Mouse (Mus musculus): Measurements from ENCODE around the gene Xlr4c.
"Not testable (repeated sequence)": the region's sequence is repeated elsewhere in the genome, so short reads cannot be mapped to it uniquely, and the experiment has no call there.

Xlr4c gene

GRCm38 (mm10) chrX:73242821-73243325, at the start of gene Xlr4c:
Xlr4c (minus strand) TSS chrX:73243130.
- DNase-seq (ENCODE audit: low spot score) = not testable (repeated sequence)

DNA sequence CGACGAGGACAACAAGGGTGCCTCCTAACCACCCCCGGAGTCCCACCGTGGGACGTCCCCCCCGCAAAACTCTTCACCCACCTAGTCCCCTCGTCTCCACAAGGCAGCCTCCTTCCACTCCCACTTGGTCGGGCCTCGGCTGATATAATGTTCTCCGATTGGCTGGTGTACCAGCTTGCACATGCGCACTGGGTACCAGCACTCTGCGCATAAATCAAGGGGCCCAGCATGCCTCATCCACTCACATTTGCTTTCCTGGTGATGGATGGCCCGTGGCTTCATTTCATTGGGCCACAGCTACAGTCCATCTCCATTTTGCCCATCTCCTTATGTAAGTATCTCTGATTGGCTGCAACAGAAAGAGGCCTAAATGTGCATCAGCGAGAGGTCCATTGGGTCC, 22.3 kb upstream of the Xlr4c start, which contains the start of gene Xlr3c:
Gene Xlr3c (minus strand): TSS at position 121 of the 400 bp plus-strand sequence.
- not testable (repeated sequence) for DNase-seq (ENCODE audit: low spot score)

GRCm38 (mm10) chrX:73262428-73262827, 19.5 kb upstream of the Xlr4c start:
- not testable (repeated sequence) for DNase-seq (ENCODE audit: low spot score)

DNA sequence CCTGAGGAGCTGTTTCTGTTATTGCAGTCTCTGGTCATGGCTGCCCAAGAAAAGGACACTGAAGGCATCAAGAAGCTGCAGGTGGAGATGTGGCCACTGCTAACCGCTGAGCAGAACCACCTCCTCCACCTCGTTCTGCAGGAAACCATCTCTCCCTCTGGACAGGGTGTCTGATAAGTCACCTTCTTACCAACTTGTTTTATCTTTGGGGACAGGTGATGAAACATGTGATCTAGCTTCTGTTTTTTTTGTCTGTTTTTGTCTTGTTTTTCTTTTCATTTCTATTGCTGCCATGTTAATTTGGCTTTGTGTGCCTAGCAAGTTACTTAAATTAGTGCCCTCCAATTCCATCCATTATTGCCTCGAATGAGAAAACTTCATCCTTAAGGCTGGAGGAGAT, 13.6 kb downstream of the Xlr4c start:
- peak; percentile 4 for DNase-seq (ENCODE audit: low spot score)

GRCm38 (mm10) chrX:73228606-73229214, 14.2 kb downstream of the Xlr4c start:
- DNase-seq (ENCODE audit: low spot score) = peak; percentile 10

DNA sequence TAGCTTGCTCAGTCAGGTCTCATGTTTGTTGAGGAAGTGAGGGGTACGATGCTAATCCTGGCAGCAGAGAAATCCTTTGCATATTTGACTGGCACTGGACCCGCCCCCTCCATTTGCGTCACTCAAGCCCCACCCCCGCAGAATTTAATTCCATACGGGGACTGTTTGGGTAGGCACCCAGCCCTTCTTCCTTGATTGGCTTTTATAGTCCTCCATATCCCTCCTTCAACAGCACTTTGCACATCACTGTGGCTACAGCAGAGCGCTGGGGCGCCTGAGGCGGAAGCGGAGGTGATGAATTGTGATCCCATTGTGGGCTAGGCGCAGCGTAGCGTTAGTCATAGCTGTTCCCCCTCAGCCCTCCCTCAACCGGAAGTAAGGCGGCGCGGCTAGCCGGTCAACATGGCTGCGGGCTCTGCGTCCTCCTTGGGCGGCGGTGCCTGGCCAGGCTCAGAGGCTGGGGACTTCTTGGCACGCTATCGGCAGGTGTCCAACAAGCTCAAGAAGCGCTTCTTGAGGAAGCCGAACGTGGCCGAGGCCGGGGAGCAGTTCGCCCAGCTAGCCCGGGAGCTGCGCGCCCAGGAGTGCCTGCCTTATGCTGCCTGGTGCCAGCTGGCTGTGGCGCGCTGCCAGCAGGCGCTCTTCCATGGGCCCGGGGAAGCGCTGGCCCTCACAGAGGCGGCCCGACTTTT, 14.9 kb downstream of the Xlr4c start, which contains the start of gene F8a:
Gene F8a (plus strand): TSS at position 378 of the 692 bp plus-strand sequence.
- DNase-seq (ENCODE audit: low spot score) = peak; percentile 59

DNA sequence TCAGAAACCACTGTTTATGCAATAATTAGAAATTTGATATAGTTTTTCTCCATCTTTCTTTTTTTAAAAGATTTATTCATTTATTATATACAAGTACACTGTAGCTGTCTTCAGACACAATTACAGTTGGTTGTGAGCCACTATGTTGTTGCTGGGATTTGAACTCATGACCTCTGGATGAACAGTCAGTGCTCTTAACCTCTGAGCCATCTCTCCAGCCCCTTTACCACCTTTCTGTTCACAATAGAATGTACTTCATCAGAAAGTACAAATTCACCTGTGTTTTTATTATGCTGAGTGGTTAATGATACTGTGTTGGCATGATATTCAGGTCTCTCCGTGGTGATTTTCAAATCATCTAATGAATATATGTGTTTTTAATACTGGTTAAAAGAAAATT, 17.6 kb downstream of the Xlr4c start:
- DNase-seq (ENCODE audit: low spot score) = no peak

DNA sequence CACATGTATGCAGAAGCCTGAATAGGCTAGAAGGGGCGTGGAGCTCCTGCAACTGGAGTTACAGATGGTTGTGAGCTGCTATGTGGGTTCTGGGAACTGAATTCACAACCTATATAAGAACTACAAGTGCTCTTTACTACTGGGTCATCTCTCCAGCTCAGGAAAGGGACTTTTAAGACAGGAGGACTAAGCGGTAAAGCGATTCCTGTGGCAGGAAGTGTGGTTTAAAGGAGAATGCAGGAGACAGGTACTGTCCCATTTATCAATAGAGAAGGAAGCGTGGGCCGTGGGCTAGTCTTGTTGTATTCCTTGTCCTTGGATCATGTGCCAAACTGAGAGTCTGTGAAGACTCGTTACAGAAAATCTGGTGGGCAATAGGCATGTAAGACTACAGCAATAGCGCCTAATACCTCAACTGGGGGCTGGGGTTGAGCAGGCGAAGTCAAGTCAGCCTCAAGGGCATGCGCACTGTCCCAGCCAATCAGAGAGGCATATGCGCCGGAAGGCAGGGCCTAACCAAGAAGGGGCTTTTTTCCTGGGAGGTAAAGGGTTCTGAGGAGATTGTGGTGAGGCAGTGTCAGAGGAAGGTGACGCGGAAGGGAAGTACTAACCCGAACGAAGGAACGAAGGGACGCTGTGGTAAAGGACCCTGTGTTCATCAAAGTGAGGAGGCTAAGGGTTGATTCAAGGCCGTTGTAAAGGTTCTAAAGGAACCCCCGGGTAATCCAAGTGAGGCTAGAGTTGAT, 28.9 kb downstream of the Xlr4c start, which contains the start of gene Xlr4b:
Gene Xlr4b (plus strand): TSS at position 515 of the 746 bp plus-strand sequence.
- not testable (repeated sequence) for DNase-seq (ENCODE audit: low spot score)

DNA sequence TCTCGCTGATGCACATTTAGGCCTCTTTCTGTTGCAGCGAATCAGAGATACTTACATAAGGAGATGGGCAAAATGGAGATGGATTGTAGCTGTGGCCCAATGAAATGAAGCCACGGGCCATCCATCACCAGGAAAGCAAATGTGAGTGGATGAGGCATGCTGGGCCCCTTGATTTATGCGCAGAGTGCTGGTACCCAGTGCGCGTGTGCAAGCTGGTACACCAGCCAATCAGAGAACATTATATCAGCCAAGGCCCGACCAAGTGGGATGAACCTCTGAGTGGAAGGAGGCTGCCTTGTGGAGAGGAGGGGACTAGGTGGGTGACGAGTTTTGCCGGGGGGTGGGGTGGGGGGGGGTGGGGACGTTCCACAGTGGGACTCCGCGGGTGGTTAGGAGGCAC, 51.0 kb downstream of the Xlr4c start, which contains the start of gene Xlr3b:
Gene Xlr3b (plus strand): TSS at position 274 of the 400 bp plus-strand sequence.
- not testable (repeated sequence) for DNase-seq (ENCODE audit: low spot score)
